Mouse (Mus musculus): ENCODE data around the gene Camk2b.
"Not testable (repeated sequence)": the region's sequence is repeated elsewhere in the genome, so short reads cannot be mapped to it uniquely, and the experiment has no call there.

Camk2b gene

DNA sequence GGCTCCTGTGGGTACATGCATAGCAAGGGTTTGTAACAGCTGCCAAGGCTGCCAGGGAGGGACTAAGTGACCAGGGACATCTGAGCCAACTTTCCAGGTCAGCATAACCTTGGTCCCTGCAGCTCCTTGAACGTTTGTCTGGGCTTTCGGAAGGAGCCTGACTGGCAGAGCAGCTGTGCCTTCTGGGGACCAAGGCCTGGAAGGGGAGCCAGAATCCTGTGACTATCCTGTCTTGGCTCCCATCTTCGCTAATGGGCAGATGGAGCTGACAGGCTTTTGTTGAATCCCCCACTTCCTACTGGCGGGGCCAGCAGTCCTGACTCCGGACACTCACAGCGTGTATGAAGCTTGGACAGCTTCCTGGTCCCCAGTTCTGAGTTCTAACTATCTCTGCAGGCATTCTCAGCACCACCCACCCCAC lies 51.1 kb downstream of the Camk2b start:
- no peak for DNase-seq (ENCODE audit: low spot score in 2 of 2)

- DNase-seq (ENCODE audit: low spot score in 2 of 2): no peak
These were observed 52.8 kb downstream of the Camk2b start for GRCm38 (mm10) chr11:6013359-6013758.

DNA sequence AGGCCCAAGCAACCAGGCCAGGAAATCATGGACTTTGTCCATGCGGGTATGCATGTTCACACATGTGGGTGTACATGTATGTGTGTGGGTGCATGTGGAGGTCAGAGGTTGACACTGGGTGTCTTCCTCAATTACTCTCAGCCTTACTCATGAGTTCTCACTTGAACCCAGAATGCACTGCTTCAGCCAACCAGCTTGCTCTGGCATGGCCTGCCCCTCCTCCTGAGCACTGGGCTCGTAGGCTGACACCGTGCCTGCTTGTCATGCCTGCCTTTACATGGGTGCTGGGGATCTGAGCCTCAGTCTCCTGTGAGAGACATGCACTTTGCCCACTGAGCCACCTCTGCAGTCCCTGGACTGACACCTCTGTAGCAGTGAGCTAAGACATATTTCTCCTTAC lies 54.3 kb downstream of the Camk2b start:
- no peak for DNase-seq (ENCODE audit: low spot score in 2 of 2)

DNA sequence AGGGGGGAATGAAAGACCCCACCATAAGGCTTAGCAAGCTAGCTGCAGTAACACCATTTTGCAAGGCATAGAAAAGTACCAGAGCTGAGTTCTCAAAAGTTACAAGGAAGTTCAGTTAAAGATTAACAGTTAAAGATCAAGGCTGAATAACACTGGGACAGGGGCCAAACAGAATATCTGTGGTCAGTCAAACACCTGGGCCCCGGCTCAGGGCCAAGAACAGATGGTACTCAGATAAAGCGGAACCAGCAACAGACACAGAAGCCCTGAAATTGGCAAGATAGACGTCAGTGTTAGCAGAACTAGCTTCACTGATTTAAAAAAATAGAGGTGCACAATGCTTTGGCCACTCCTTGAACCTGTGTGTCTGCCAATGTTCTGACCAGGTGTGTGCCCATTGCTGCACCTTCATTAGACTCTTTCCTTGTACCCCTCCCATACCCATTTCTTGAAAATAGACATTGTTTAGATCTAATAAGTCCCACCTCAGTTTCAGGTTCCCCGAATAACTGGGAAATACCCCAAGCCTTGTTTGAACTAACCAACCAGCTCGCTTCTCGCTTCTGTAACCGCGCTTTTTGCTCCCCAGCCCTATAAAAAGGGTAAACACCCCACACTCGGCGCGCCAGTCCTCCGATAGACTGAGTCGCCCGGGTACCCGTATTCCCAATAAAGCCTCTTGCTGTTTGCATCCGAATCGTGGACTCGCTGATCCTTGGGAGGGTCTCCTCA lies 55.2 kb downstream of the Camk2b start:
- not testable (repeated sequence) for DNase-seq (ENCODE audit: low spot score in 2 of 2)

GRCm38 (mm10) chr11:6007779-6008128 lies 58.4 kb downstream of the Camk2b start:
- DNase-seq (ENCODE audit: low spot score in 2 of 2): not testable (repeated sequence)

- not testable (repeated sequence) for DNase-seq (ENCODE audit: low spot score in 2 of 2)
These were observed 59.0 kb downstream of the Camk2b start for GRCm38 (mm10) chr11:6007010-6007778.

DNA sequence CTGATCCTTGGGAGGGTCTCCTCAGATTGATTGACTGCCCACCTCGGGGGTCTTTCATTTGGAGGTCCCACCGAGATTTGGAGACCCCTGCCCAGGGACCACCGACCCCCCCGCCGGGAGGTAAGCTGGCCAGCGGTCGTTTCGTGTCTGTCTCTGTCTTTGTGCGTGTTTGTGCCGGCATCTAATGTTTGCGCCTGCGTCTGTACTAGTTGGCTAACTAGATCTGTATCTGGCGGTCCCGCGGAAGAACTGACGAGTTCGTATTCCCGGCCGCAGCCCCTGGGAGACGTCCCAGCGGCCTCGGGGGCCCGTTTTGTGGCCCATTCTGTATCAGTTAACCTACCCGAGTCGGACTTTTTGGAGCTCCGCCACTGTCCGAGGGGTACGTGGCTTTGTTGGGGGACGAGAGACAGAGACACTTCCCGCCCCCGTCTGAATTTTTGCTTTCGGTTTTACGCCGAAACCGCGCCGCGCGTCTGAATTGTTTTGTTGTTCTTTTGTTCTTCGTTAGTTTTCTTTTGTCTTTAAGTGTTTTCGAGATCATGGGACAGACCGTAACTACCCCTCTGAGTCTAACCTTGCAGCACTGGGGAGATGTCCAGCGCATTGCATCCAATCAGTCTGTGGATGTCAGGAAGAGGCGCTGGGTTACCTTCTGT lies 59.7 kb downstream of the Camk2b start:
- not testable (repeated sequence) for DNase-seq (ENCODE audit: low spot score in 2 of 2)

- DNase-seq (ENCODE audit: low spot score in 2 of 2): not testable (repeated sequence)
These were observed 60.7 kb downstream of the Camk2b start for GRCm38 (mm10) chr11:6005374-6006043.

GRCm38 (mm10) chr11:6003046-6003639 lies 63.0 kb downstream of the Camk2b start:
- no peak for DNase-seq (ENCODE audit: low spot score in 2 of 2)

- DNase-seq (ENCODE audit: low spot score in 2 of 2): peak in 1 of 2 experiments; percentile 23
These were observed 64.0 kb downstream of the Camk2b start for GRCm38 (mm10) chr11:6001981-6002649.

GRCm38 (mm10) chr11:6000961-6001682 lies 65.0 kb downstream of the Camk2b start:
- no peak for DNase-seq (ENCODE audit: low spot score in 2 of 2)

DNA sequence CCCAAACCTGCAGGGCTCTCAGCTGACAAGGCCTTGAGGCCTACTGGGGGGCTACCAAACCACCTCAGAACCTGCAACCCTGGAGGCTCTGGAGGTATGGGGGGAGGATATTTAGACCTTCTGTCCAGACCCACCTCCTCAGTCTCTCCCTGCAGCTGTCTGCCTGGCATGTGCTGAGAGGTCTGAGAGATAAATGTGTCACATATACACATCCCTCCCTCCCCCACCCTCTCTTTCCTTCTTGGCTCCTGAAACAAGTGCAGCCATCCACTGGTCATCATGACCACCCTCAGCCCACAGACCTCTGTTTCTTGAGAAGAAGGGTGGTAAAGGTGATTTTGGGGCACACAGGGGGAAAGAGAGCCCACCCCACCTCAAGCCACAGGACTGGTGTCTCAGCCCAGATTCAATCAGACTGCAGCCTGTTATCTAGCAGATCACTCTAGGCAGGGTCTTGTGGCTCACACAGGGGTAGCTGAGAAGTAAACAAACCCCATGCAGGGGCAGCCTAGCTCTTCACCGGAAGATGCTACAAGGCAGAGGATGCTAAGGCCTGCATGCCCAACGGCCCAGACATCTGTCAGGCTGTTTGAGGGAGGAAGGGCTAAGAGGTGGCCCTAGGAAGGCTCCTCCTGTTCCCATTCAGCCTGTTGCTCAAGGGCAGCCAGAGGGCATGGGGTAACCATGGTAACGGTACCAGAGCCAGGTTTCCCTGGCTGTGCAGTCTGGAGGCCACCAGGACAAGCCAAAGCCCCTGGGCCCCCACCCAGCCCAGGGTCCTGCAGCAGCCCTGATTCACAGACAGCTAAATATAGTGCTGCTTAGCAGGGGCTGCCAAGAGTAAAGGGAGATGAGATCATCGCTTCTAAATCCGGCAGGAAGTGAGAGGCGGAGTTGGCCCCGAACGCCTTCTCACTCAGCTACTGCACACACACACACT lies 66.1 kb downstream of the Camk2b start:
- DNase-seq (ENCODE audit: low spot score in 2 of 2): peak; percentile 37 to 55

DNA sequence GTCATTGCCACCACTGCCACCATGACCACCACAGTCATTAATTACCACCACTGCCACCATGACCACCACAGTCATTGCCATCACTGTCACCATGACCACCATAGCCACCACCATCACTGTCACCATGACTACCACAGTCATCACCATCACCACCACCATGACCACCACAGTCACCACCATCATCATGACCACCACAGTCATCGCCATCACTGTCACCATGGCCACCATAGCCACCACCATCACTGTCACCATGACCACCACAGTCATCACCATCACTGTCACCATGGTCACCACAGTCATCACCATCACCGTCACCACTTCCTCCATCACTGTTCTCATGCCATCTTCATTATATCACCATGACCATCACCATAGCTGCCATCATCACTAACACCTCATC lies 67.7 kb downstream of the Camk2b start:
- DNase-seq (ENCODE audit: low spot score in 2 of 2): no peak

DNA sequence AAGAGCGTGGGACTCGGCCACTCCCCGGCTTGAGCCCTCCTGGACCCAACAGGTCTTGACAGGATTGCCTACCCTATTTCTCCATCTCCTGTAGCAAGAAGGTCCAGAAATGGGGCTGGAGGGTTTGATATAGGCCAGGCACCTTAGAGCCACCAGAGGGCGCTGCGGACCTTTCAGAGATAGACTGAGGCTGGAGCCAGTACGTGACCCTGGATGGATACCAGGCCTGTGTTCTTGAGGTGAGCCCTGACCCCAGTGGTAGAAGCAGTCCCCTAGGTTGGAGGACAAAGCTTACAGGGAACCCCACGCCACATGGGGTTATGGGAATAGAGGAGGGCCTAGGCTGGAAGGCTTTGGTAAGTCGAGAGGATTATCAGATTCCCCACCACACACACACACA lies 70.2 kb downstream of the Camk2b start:
- peak; percentile 78 to 84 for DNase-seq (ENCODE audit: low spot score in 2 of 2)

- no peak for DNase-seq (ENCODE audit: low spot score in 2 of 2)
These were observed 71.3 kb downstream of the Camk2b start for GRCm38 (mm10) chr11:5994880-5995279.

DNA sequence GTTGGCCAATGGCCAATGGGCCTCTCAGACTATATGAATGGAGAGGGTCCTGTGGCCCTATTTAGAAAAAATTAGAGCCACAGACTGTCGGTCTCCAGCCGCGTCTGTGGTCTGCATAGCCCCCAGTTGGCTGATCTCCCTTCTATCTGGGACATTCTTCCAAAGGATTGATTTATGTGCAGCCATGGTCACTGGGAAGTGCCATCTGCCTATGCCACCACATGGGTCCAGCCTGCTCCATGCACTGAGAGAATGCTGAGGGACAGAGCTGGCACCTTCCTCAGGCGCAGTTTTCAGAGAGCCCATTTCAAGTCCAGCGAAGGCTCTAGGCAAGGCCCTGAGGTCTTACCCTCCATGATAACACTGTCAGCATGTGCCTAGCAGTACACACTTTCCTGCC lies 72.0 kb downstream of the Camk2b start:
- no peak for DNase-seq (ENCODE audit: low spot score in 2 of 2)

- peak in 1 of 2 experiments; percentile 32 for DNase-seq (ENCODE audit: low spot score in 2 of 2)
These were observed 75.3 kb downstream of the Camk2b start for GRCm38 (mm10) chr11:5990910-5991309.

- no peak for DNase-seq (ENCODE audit: low spot score in 2 of 2)
These were observed 76.1 kb downstream of the Camk2b start for GRCm38 (mm10) chr11:5989954-5990593.

- no peak for DNase-seq (ENCODE audit: low spot score in 2 of 2)
These were observed 78.0 kb downstream of the Camk2b start for GRCm38 (mm10) chr11:5988126-5988525.
